Mouse (Mus musculus) midbrain, embryonic 13.5 days (tissue): ENCODE results near the gene 1700125H20Rik. TPM values are rescaled to one million over a fixed set of nuclear protein-coding genes. Genes with fewer than 3 reads are reported as not detected.
A peak's percentile ranks its signal among the peaks of the same experiment; 100 is the strongest.
"Not testable (repeated sequence)": the region's sequence is repeated elsewhere in the genome, so short reads cannot be mapped to it uniquely, and the experiment has no call there.

Experiments used
- ATAC-seq: fragments of 200-750 bp; cut with Nextera tagmentation; 2 replicates; pipeline ENCODE4 v1.8.0; 2017; ENCODE audit warnings: mild to moderate bottlenecking, moderate TSS enrichment, moderate library complexity
- H3K27ac ChIP-seq: fragments of 300-500 bp; sonication (generic); 2 replicates; pipeline ENCODE4 v1.5.1; 2015; ENCODE audit warnings: inconsistent platforms, mild to moderate bottlenecking, moderate library complexity
- H3K27me3 ChIP-seq: fragments of 300-500 bp; sonication (generic); 2 replicates; pipeline ENCODE4 v1.6.1; 2015; ENCODE audit warnings: mild to moderate bottlenecking, inconsistent platforms
- H3K36me3 ChIP-seq: fragments of 300-500 bp; sonication (generic); 2 replicates; pipeline ENCODE4 v1.6.1; 2015; ENCODE audit warnings: mild to moderate bottlenecking, inconsistent platforms
- H3K4me1 ChIP-seq: fragments of 300-500 bp; sonication (generic); replicated peaks from 2 replicates; pipeline ENCODE4 v1.6.1; 2015; ENCODE audit warnings: inconsistent platforms
- H3K4me2 ChIP-seq: fragments of 300-500 bp; sonication (generic); replicated peaks from 2 replicates; pipeline ENCODE4 v1.6.1; 2015; ENCODE audit warnings: moderate library complexity, mild to moderate bottlenecking, inconsistent platforms
- H3K4me3 ChIP-seq: fragments of 300-500 bp; sonication (generic); replicated peaks from 2 replicates; pipeline ENCODE4 v1.5.1; 2015; ENCODE audit warnings: mild to moderate bottlenecking, inconsistent platforms
- H3K9ac ChIP-seq: fragments of 300-500 bp; sonication (generic); replicated peaks from 2 replicates; pipeline ENCODE4 v1.6.1; 2015; ENCODE audit warnings: mild to moderate bottlenecking, inconsistent platforms
- H3K9me3 ChIP-seq: fragments of 300-500 bp; sonication (generic); 2 replicates; pipeline ENCODE4 v1.6.1; 2016; ENCODE audit warnings: mild to moderate bottlenecking, inconsistent platforms
- WGBS: fragments of 180-500 bp; shearing (Covaris S2); methylation state at CpG from one replicate; pipeline ENCODE4 v1.1.7; 2015; 5-methylcytosine and 5-hydroxymethylcytosine counted together
- polyA plus RNA-seq: library from polyadenylated mRNA; unstranded; fragments of >200 nt; fragmentation: Nextera tagmentation; extraction: Ambion mirVana; gene quantifications from 2 replicates; pipeline ENCODE4 v1.2.1, GENCODE M21; 2015

The 1700125H20Rik gene
- polyA plus RNA-seq, 1 experiment from 2014 or later, result 0.48 TPM

DNA sequence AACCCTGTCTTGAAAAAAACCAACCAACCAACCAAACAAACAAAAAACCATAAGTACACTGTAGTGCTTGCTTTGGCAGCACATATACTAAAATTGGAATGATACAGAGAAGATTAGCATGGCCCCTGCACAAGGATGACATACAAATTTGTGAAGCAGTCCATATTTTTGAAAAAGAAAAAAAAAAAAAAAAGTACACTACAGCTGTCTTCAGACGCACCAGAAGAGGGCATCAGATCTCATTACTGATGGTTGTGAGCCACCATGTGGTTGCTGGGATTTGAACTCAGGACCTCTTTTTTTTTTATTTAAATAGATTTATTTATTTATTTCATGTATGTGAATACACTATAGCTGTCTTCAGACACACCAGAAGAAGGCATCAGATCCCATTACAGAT lies 7.2 kb upstream of the 1700125H20Rik start:
- 88% methylated on average over 1 of the region's 1 CpGs for WGBS
- not testable (repeated sequence) for H3K9ac ChIP-seq, H3K4me2 ChIP-seq, H3K27ac ChIP-seq, ATAC-seq, H3K4me1 ChIP-seq, H3K4me3 ChIP-seq, H3K36me3 ChIP-seq, H3K9me3 ChIP-seq, H3K27me3 ChIP-seq

DNA sequence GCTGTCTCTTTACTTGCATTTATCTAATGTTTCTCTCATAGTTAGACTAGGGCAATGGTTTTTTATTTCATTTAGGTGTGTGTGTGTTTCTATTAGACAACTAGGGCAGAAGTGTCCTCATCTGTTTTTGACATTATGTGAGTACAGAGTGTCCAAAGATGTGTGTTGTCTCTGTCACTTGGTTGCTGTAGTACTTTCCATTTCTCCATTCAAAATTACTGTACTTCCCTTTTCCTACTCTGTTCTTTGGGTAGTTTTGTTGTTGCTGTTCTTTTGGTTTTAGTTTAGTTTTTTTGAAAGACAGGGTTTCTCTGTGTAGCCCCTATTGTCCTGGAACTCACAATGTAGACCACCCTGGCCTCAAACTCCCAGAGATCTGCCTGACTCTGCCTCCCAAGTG lies 5.8 kb upstream of the 1700125H20Rik start:
- Histone ChIP-seq H3K4me1 (no peaks in the 10 kb centered on the region), H3K4me2 (no peak overlapping the region), H3K36me3 (no peaks in the 10 kb centered on the region), H3K27me3 (no peaks in the 10 kb centered on the region), H3K4me3 (no peak overlapping the region), H3K9me3 (no peaks in the 10 kb centered on the region), H3K9ac (no peak overlapping the region), H3K27ac (no peak overlapping the region)
- ATAC-seq, result no peak

DNA sequence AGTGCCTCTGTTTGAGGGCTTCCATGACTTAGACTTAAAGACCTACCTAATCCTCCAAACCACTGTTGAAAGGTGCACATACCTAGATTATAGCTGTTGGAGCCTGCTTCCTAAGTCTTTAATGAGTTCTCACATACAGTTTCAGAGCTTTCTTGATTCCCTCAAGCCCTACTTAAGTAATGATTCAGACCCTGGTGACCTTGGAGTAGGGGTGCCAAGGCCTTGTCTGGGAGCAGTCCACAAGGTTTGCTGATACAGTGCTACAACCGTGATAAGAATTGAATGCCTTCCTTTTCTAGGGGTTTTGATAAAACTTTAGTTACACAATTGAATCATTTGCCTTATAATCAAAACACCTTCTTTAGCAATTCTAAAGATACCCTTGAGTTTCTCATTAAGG lies 2.7 kb upstream of the 1700125H20Rik start:
- ATAC-seq, result no peak
- Histone ChIP-seq H3K4me3 (no peak overlapping the region), H3K9me3 (no peaks in the 10 kb centered on the region), H3K4me2 (no peak overlapping the region), H3K36me3 (no peaks in the 10 kb centered on the region), H3K27me3 (no peaks in the 10 kb centered on the region), H3K9ac (no peak overlapping the region), H3K4me1 (peaks cover 12% of the 10 kb centered on the region), H3K27ac (no peak overlapping the region)
- WGBS, result 82% methylated on average over 1 of the region's 1 CpGs

DNA sequence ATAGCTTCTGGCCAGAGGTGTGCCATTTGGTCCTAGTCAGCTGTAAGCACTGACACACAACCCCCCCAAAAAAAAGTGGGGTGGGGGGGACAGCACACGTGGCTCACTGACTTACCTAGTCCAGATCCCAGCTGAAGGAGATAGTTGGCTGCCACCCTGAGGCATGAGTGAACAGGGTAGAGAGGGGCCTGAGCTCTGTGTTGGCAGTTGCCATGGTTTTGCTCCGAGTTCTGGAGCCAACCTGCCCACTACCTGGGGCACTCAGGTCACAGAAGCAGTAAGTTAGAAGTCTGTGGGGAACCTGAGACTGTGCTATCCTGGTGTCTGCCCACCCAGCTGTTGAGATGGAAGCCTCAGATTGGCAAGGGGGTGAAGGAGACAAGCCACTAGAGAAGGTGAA lies 629 bp downstream of the 1700125H20Rik start:
- H3K27me3 ChIP-seq, result no peaks in the 10 kb centered on the region
- H3K9me3 ChIP-seq, result no peaks in the 10 kb centered on the region
- no peak overlapping the region for H3K4me2 ChIP-seq
- H3K27ac ChIP-seq, result no peak overlapping the region
- H3K36me3 ChIP-seq, result no peaks in the 10 kb centered on the region
- no peak overlapping the region for H3K9ac ChIP-seq
- WGBS, result 58% methylated on average over 2 of the region's 2 CpGs
- peaks cover 12% of the 10 kb centered on the region for H3K4me1 ChIP-seq
- ATAC-seq, result peak; percentile 20; the same call in 1 of the 2 replicates
- no peak overlapping the region for H3K4me3 ChIP-seq

DNA sequence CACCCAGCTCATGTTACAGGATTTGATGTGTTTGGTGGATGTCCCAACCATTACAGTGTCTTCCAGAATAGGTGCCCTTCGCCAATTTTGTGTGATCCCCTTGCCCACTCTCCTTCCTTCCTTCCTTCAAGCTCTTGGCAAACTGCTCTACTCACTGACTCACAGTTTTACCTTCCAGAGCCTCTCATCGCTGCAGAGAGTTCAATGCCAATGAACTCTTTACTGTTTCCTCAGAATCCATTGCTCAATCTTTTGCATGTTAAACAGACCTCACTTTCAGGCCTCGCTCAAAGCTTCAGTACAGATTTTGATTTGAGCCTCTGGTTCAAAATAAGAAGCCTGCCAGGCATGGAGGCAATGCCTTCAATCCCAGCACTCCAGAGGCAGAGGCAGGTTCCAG lies 5.7 kb downstream of the 1700125H20Rik start:
- 88% methylated on average over 3 of the region's 3 CpGs for WGBS
- Histone ChIP-seq H3K36me3 (no peaks in the 10 kb centered on the region), H3K27ac (no peak overlapping the region), H3K9me3 (no peaks in the 10 kb centered on the region), H3K4me1 (no peaks in the 10 kb centered on the region), H3K4me2 (no peak overlapping the region), H3K27me3 (no peaks in the 10 kb centered on the region), H3K9ac (peak overlapping the region; percentile 20; the same call in 1 of the 2 replicates), H3K4me3 (no peak overlapping the region)
- ATAC-seq, result no peak

DNA sequence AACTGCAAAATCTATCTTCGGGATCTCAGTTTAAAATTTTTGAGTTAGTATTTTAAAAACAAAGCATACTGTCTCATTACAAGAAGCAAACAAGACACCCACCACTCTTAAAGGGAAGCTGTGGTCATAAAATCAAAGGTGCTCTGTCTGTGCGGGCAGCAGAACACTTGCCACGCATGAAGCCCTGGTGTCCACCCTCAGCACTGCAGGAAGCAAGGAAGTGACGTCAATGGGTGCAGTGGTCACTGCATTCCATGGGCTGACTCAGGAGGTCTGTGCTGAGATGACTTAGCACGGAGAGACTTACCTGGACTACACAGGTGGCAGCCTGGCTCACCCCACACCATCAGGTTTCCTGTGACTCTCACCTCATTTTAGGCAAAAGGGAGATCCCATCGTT lies 7.6 kb downstream of the 1700125H20Rik start:
- H3K4me1 ChIP-seq, result peaks cover 4% of the 10 kb centered on the region; the same call in 1 of the 2 replicates

DNA sequence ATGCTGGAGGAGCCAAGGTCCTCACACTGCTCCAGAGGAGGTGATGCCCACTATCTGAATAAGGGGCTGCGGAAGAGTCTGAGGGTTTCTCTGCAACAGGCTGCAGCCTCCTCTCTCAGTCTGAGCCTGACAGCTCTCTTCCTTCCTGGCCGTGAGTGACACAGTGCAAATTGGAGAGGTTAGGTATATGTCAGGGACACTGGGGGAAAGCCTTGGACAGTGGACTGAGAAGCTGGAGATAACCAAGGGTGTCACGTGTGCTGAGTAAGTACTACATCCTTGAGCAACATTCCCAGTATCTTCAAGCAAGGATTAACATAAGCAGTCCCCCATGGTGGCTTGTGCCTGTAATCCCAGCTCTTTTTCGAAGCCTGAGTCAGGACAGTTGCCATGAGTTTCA lies 8.2 kb downstream of the 1700125H20Rik start:
- H3K27ac ChIP-seq, result no peak overlapping the region
- no peak overlapping the region for H3K4me3 ChIP-seq
- no peaks in the 10 kb centered on the region for H3K9me3 ChIP-seq
- no peaks in the 10 kb centered on the region for H3K36me3 ChIP-seq
- no peaks in the 10 kb centered on the region for H3K27me3 ChIP-seq
- H3K4me2 ChIP-seq, result no peak overlapping the region
- peaks cover 7% of the 10 kb centered on the region; the same call in 1 of the 2 replicates for H3K4me1 ChIP-seq
- H3K9ac ChIP-seq, result no peak overlapping the region
- 87% methylated on average over 4 of the region's 4 CpGs for WGBS
- no peak for ATAC-seq

More for the DNA sequence above, 7.6 kb downstream of the 1700125H20Rik start:
- ATAC-seq, result no peak
- Histone ChIP-seq H3K4me2 (no peak overlapping the region), H3K27ac (no peak overlapping the region), H3K9me3 (no peaks in the 10 kb centered on the region), H3K36me3 (no peaks in the 10 kb centered on the region), H3K27me3 (no peaks in the 10 kb centered on the region), H3K9ac (no peak overlapping the region), H3K4me3 (no peak overlapping the region)
- 84% methylated on average over 6 of the region's 6 CpGs for WGBS

DNA sequence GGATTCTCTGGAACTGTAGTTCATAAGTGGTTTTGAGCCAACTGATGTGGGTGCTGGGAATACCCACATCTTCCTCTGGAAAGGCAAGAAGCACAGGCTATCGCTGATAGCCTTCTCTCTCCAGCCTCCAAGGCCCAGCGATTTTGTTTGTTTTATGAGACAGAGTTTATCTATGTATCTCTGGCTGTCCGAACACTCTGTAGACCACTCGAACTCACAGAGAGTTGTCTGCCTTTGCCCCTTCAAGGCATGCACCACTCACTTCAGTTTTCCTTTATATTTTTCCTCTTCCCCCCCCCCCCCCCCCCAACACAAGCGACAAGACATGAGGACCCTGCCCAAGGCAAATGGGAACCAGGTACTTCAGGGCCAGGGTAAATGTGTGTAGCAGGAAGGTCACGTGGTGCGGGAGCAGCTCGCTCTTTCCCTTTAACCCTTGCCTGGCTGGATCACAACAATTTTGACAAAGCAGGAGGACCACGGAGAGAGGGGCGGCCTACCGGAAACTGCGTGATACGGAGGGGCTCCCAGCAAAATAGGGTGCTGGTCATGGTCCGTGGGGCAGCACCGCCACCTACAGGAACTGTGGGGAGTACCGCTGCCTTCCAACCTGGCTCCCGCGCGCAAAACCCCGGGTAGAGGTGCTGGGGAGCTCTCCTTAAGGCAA lies 12.5 kb downstream of the 1700125H20Rik start:
- peak; percentile 96 for ATAC-seq
- WGBS, result 7% methylated on average over 19 of the region's 20 CpGs
- Histone ChIP-seq H3K9me3 (no peaks in the 10 kb centered on the region), H3K27me3 (no peaks in the 10 kb centered on the region), H3K4me3 (peak overlapping the region; percentile 35), H3K4me2 (peak overlapping the region; percentile 55), H3K9ac (peak overlapping the region; percentile 55), H3K27ac (peak overlapping the region; percentile 64), H3K36me3 (no peaks in the 10 kb centered on the region), H3K4me1 (peaks cover 8% of the 10 kb centered on the region; the same call in 1 of the 2 replicates)

DNA sequence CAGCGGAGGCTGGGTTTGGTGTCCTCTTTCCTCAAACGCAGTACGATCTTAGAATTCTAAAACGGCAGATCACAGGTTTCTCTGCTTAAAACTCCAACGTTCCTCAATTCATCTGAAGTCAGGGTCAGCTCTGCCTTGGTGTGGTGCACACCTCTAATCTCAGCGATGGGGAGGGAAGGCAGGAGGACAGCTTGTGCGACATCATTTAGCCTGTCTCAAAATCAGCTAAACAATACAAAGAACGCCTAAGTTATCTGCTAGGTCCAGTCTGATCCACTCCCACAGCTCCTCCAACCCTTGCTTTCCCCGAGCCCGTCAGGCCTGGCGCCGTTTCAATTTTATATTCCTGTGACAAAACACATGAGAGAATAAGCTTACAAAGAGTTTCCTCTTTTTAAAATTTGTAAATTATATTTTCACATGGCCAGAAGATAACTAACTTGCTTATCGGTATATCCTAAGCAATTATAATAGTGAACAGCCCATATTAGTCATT lies 13.1 kb downstream of the 1700125H20Rik start:
- WGBS, result 29% methylated on average over 13 of the region's 13 CpGs
- Histone ChIP-seq H3K27me3 (no peaks in the 10 kb centered on the region), H3K4me1 (peaks cover 8% of the 10 kb centered on the region; the same call in 1 of the 2 replicates), H3K4me3 (peak overlapping the region; percentile 35), H3K4me2 (peak overlapping the region; percentile 55), H3K9ac (peak overlapping the region; percentile 55), H3K27ac (peak overlapping the region; percentile 64), H3K9me3 (no peaks in the 10 kb centered on the region), H3K36me3 (peaks cover 2% of the 10 kb centered on the region; the same call in 1 of the 2 replicates)
- peak; percentile 49 for ATAC-seq

DNA sequence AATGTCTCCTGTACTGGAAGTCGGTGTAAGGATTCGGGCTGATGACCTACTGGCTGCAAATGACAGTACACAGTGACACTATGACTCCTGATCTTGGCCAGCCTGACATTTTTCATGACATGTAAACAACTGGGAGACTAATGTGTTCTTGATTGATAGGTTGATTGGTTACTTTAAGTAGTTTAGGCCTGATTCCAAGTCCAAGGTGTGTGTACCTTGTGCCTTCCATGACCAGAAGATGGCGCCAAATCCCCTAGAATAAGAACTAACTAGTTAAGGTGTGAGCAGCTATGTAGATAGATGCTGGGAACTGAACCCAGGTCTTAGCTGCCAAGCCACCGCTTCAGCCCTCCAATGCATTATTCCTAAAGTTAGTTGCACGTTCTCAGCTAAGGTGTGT lies 13.9 kb downstream of the 1700125H20Rik start:
- H3K4me2 ChIP-seq, result no peak overlapping the region
- no peak overlapping the region for H3K27ac ChIP-seq
- peaks cover 9% of the 10 kb centered on the region for H3K36me3 ChIP-seq
- H3K9ac ChIP-seq, result no peak overlapping the region
- no peaks in the 10 kb centered on the region for H3K27me3 ChIP-seq
- H3K4me1 ChIP-seq, result peaks cover 8% of the 10 kb centered on the region; the same call in 1 of the 2 replicates
- no peaks in the 10 kb centered on the region for H3K9me3 ChIP-seq
- H3K4me3 ChIP-seq, result no peak overlapping the region
- ATAC-seq, result no peak
- 65% methylated on average over 5 of the region's 5 CpGs for WGBS

DNA sequence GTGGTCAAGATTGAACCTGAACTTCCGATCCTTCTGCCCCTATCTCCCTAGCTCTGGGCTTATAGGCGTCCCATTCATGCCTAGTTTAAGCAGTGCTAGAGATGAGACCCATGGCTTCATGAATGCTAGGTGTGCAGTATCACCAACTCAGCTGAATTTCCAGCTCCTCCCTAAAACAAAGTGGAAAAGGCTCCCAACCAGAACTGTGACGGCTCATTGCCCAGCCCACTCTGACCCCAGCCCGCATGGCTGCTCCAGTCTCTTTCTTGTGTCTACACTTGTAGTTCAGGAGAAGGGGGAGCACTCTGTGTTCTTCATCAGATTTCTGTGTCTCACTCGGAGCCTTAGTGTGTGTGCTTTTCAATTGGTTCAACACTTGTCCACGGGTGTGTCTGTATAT lies 14.6 kb downstream of the 1700125H20Rik start:
- Histone ChIP-seq H3K27ac (no peak overlapping the region), H3K4me3 (no peak overlapping the region), H3K4me1 (peaks cover 8% of the 10 kb centered on the region; the same call in 1 of the 2 replicates), H3K9me3 (no peaks in the 10 kb centered on the region), H3K9ac (no peak overlapping the region), H3K36me3 (peaks cover 16% of the 10 kb centered on the region), H3K4me2 (no peak overlapping the region), H3K27me3 (no peaks in the 10 kb centered on the region)
- WGBS, result 87% methylated on average over 6 of the region's 6 CpGs
- ATAC-seq, result no peak

DNA sequence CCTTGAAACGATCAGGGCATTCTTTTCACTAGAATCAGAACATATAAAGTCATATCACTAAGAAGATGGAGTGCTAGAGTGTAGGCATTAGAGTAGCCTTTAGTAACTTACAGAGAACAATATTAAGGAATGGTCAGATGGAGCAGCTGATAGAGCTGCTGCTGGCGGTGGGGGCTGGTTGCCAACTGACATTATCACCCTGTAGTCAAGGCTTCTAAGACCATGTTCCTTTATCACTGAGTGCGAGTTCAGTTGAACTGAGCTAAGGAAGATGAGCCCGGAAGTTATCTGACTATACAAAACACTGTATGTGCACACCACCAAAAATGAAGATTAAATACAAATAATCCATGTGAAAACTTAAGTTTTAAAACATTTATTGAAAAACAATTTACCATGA lies 18.9 kb downstream of the 1700125H20Rik start:
- no peaks in the 10 kb centered on the region for H3K4me1 ChIP-seq
- H3K36me3 ChIP-seq, result peaks cover 54% of the 10 kb centered on the region
- no peak overlapping the region for H3K4me2 ChIP-seq
- H3K27me3 ChIP-seq, result no peaks in the 10 kb centered on the region
- H3K4me3 ChIP-seq, result no peak overlapping the region
- 96% methylated on average over 4 of the region's 4 CpGs for WGBS
- no peak overlapping the region for H3K9ac ChIP-seq
- ATAC-seq, result no peak
- H3K27ac ChIP-seq, result no peak overlapping the region
- H3K9me3 ChIP-seq, result no peaks in the 10 kb centered on the region

DNA sequence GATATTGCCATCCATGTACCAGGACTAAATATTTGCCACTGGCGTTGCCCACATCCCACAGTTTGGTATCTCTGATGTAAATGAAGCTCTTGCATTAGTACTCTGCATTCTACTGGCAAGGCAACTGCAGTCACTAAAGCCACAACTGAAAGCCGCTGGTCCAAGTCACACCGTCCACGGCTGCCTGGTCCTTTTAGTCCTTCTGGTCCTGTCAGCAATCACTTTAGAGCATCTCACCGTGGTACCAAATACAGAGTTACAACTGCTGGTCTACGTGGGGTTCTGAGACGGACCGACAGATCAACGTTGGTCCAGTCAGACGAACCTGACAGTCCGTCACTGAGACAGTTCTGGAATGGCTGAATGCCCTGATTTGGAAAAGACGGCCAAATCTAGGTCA lies 20.5 kb downstream of the 1700125H20Rik start:
- ATAC-seq, result no peak
- WGBS, result 97% methylated on average over 12 of the region's 12 CpGs
- H3K9ac ChIP-seq, result no peak overlapping the region

More for the DNA sequence above, 20.5 kb downstream of the 1700125H20Rik start:
- H3K27ac ChIP-seq, result no peak overlapping the region
- no peaks in the 10 kb centered on the region for H3K9me3 ChIP-seq
- no peak overlapping the region for H3K4me2 ChIP-seq
- H3K27me3 ChIP-seq, result no peaks in the 10 kb centered on the region
- H3K36me3 ChIP-seq, result peaks cover 70% of the 10 kb centered on the region
- H3K4me1 ChIP-seq, result no peaks in the 10 kb centered on the region
- H3K4me3 ChIP-seq, result no peak overlapping the region
